Mouse (Mus musculus) embryonic fibroblast, embryonic 13.5 days (primary cell): ENCODE results near the gene 4930556J24Rik.

ENCODE experiments used
- CTCF ChIP-seq: IDR thresholded peaks from 2 replicates; pipeline ENCODE4 v1.5.1; 2011; ENCODE audit warnings: mild to moderate bottlenecking, control low read depth, low read length, moderate library complexity, borderline replicate concordance; ENCODE audit not compliant: insufficient read depth
- POLR2A ChIP-seq: IDR thresholded peaks from 2 replicates; pipeline ENCODE4 v1.6.1; 2011; ENCODE audit warnings: low read depth, mild to moderate bottlenecking, control low read depth, low read length, moderate library complexity

DNA sequence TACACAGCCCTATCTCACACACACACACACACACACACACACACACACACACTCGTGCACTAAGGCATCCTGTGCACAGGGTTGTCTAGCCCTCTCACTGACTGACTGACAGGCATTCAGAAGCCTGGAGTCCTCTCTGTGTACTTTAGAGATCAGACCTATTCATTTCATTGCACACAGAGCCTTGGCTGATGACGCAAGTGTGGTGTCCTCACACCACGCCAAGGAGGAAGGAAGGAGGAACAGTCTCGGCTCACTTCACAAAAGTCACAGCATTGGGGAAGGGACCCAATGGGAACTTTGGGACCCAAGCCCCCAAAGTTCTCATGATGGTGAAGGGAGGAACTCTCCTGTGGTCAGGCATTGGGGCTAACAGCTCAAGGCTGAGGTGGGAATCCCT lies 46.6 kb downstream of the 4930556J24Rik start:
- TF ChIP-seq CTCF (no peak), POLR2A (no peak)
